Mouse (Mus musculus) neural tube, embryonic 10.5 days (tissue): ENCODE measurements at regions not wholly inside any gene's neighbourhood (a gene's known extent, or its start where the extent isn't known, plus 50 kb on each side); places are given as distances from the start of the nearest gene placed in this dataset.

Source experiments
- DNase-seq: peaks from one replicate; pipeline ENCODE4 v3.0.0-alpha.2; 2017; ENCODE audit warnings: low spot score; ENCODE audit errors: extremely low spot score

- no peak for DNase-seq
Measured at GRCm38 (mm10) chr2:50702584-50703450, 406.2 kb upstream of the Mmadhc start.

GRCm38 (mm10) chr2:50698841-50699240, 402.2 kb upstream of the Mmadhc start:
- DNase-seq, result no peak

- DNase-seq, result no peak
Measured at GRCm38 (mm10) chr2:50696575-50696974, 400.0 kb upstream of the Mmadhc start.

- DNase-seq, result no peak
Measured at GRCm38 (mm10) chr2:50694849-50695248, 398.2 kb upstream of the Mmadhc start.

- no peak for DNase-seq
Measured at GRCm38 (mm10) chr2:50693784-50694350, 397.3 kb upstream of the Mmadhc start.

GRCm38 (mm10) chr2:50690120-50691103, 393.8 kb upstream of the Mmadhc start:
- DNase-seq, result no peak

- no peak for DNase-seq
Measured at GRCm38 (mm10) chr2:50687672-50688151, 391.1 kb upstream of the Mmadhc start.

GRCm38 (mm10) chr2:50687222-50687621, 390.6 kb upstream of the Mmadhc start:
- peak; percentile 29 for DNase-seq

GRCm38 (mm10) chr2:50677456-50677855, 380.9 kb upstream of the Mmadhc start:
- DNase-seq, result no peak

GRCm38 (mm10) chr2:50675736-50676550, 379.3 kb upstream of the Mmadhc start:
- no peak for DNase-seq

- DNase-seq, result no peak
Measured at GRCm38 (mm10) chr2:50674856-50675175, 378.2 kb upstream of the Mmadhc start.

- DNase-seq, result no peak
Measured at GRCm38 (mm10) chr2:50674151-50674855, 377.7 kb upstream of the Mmadhc start.

- no peak for DNase-seq
Measured at GRCm38 (mm10) chr2:50669297-50669696, 372.7 kb upstream of the Mmadhc start.

GRCm38 (mm10) chr2:50668789-50669188, 372.2 kb upstream of the Mmadhc start:
- no peak for DNase-seq

GRCm38 (mm10) chr2:50667180-50667579, 370.6 kb upstream of the Mmadhc start:
- DNase-seq, result no peak

- no peak for DNase-seq
Measured at GRCm38 (mm10) chr2:50662504-50662903, 365.9 kb upstream of the Mmadhc start.

- no peak for DNase-seq
Measured at GRCm38 (mm10) chr2:50660000-50660399, 363.4 kb upstream of the Mmadhc start.

- DNase-seq, result no peak
Measured at GRCm38 (mm10) chr2:50657826-50658225, 361.2 kb upstream of the Mmadhc start.

- no peak for DNase-seq
Measured at GRCm38 (mm10) chr2:50656351-50656750, 359.8 kb upstream of the Mmadhc start.

GRCm38 (mm10) chr2:50654953-50655324, 358.3 kb upstream of the Mmadhc start:
- DNase-seq, result no peak
